Mouse (Mus musculus): Measurements from ENCODE around the gene Wdsub1. TPM values are rescaled to one million over a fixed set of nuclear protein-coding genes. Genes with fewer than 3 reads are reported as not detected.

Wdsub1 gene
- polyA plus RNA-seq, 2 experiments from 2014 or later = 3.3 to 6.4 TPM

DNA sequence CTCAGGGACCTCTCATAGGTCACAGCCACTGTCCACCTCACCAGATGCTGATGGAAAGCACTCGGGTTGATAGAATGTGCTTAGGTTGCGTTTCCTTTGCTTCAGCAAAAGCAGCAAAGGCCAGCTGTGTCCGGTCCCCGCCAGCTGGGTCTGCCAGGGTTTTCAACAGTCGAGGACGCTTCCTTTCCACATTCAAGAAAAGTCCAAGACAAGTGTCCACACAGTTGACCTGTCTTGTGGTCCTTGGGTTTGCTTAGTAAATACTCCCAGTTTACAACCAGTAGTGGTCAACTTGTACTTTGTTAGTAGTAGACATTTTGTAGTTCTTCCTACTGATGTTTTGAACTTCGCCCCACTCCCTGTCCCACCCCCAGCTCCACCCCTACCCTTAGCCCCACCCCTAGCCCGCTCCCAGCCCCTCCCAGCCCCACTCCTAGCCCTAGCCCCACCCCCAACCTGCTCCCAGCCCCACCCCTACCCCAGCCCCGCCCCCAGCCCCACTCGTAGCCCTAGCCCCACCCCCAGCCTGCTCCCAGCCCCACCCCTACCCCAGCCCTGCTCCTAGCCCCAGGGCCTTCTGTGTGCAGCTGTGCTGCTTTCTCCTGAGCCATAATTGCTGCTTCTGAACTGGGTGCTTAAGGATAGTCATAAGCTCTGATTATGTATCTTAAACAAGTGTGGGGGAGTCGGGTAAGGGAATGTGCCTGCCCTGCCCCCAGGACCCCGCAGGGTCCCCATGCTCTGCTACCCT is 41.0 kb downstream of the Wdsub1 start:
- no peak for ATAC-seq

DNA sequence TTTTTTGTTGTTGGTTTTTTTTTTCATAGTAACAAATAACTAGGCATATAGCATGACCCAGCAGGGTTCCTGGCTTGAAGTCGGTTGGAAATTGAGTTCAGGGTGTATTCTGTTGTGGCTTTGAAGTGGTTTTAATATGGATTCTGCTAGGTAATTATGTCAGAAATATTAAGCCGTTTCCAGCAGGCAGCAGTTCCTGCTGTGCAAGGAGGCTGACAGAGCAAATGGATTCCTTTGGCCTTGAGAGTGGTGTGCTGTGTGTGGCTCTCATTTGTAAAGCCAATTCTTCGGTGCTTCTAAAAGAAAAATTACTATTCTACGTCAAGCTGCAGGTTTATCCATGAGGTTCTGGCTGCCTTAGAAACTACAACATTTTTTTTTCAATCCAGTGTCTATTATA is 42.2 kb downstream of the Wdsub1 start:
- no peak for ATAC-seq

DNA sequence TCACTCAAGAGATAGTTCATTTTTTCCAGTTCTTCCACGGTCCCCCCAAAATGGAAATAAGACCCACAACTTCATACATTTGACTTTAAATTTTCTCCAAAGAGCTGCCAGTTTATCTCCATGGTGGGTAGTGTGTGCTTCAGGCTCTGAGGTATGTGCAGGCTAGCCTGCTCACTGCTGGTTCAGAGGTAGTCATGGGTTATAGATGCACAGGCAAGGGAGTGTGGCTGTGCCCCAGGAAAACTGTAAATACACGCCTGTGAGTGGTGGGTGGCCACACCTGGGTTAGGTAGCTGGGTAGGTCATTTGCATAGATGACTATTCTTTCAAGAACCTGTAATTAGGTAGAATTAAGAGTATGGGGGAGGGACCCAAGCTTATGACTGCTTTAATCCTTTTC is 42.6 kb downstream of the Wdsub1 start:
- ATAC-seq = no peak

DNA sequence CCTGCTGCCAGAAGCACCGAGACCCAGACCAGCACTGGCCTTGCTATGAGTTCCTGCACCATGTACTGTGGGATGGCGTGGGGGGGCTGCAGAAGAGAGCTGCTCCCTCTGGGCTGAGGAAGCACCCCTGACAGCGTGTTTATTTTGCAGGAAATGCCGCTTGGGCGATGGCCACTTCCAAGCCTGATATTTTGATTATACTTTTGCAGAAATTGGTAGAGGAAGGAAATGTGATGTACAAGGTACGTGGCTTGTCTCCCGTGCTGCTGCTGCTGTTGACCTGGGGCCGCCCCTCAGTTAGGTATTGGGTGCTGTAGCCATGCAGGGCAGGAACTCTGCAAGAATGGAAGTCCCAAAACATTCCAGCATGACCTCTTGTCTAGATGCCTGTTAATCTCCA is 43.6 kb downstream of the Wdsub1 start:
- ATAC-seq = no peak

DNA sequence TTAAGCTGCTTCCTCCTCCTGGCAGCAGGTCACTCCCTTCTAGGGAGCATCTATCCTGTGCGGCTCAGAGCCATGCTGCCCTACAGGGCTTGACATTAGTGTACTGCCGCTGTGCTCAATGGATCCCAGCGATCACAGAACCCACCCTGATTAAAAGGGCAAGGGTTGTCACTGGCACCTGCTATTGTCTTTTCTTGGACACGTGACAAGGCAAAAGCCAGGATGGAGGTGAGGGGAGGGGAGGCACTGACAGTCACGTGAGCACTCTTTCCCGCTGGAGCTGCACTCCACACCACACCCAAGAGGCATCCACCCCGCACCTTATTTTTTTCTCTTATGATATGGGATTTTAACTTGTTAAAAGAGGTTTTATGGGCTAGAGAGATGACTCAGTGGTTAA is 50.6 kb downstream of the Wdsub1 start:
- no peak for ATAC-seq

DNA sequence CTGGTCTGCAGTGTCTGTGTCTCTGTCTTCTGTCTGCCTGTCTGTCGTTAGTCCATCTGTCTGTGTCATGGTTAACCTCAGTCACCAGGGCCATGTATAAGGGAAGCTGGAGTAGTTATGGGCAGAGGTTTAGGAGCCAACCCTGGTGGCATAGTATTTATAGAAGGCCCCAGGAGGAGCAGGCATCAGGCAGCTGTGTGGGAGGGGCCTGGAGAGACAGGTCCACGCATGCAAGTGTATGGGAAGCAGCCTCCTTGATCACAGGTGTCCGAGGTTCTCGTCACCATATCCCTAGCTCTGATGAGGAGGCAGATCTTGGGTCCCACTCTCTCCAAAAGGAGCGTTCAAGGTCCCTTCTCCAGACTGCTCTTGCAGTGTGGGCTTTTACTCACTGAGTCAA is 51.5 kb downstream of the Wdsub1 start:
- ATAC-seq = no peak

DNA sequence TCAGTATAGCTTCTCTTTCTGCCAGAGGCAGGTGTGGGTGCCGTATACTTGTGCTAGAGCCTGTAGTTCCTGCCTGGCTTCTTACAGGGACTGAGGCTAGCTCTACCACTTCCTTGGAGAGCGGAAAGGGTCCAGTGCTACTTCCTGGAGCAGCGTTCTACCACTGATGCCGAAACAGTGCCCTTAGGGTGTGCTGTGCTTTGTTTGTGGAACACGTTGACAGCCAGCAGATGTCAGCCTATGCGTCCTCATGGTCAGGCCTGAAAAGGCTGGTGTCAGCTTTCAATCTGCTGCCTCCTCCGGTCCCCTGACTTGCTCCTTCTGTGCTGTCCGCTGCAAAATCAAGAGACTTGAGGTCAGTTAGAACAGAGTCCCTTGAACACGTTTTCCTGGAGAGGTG is 52.2 kb downstream of the Wdsub1 start:
- no peak for ATAC-seq

DNA sequence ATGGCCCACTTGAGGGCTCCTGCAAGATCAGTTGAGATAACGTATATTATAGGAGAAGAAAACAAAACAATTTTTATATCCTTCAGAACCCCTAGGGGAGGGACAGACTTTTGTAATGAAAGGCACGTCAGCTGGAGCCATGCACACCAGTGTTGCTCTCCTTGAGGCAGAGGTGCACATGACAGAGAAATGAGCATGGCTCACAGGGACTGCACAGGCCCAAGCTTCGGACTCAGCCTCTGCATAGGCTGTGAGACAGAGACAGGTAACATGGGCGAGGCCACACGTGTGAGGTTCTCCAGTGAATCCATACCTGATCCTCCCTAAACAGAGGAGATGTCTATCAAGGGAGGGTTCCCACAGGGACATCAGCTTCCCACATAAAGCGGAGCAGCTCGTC is 52.7 kb downstream of the Wdsub1 start:
- ATAC-seq = no peak

DNA sequence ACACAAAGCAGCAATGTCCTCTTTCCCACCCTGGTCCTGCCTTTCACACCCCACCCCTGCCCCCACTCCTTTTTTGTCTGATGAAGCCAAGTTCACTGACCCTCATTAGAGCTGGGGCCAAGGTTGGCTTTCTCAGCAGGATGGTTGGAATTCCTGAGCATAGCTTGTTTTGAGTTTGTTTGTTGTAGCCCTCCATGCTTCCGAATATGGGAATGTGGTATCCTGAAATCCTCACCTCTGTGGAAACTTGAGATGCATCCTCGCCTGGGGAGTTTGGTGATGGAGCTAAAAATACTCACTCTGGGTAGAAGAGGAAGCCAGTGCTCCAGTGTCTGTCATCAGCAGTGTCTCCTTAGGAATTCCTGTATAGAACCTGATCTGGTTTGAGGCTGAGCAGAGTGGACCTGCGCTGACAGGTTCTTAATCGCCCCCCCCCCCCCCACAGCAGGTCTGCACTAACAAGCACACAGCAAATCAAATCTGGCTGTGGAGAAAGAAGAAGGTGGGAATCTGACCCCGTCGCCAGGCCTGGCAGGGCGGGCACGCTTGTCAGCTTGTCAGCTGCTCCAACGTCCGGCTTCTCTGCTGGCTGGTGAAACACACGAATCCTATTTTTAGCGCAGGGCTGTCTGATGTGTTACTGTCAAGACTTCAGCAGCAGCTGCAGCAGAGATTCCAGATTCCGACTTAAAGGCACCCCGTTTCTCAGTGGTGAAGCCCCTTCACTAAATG is 53.4 kb downstream of the Wdsub1 start:
- ATAC-seq = no peak

DNA sequence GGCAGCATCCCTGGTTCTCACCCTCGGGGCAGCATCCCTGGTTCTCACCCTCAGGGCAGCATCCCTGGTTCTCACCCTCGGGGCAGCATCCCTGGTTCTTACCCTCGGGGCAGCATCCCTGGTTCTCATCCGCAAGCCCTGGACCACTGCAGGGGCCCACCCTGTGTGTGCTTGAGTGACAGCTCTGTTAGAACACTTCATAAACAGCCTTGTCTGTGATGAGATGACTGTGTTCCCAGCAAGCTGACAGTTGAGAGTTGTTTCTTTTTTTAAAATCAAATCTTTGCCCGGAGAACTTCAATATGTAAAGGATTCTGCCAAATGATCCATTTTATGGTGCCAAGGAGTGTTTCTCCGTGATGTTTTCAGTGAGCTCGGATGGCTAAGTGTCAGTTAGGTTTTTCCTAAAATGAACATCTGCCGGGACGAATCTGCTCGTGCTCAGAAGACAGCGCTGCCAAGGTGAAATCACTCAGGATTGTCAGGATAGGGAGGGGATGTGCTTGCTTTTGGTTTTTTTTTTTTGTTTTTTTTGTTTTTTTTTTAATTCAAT is 54.2 kb downstream of the Wdsub1 start:
- ATAC-seq = no peak

DNA sequence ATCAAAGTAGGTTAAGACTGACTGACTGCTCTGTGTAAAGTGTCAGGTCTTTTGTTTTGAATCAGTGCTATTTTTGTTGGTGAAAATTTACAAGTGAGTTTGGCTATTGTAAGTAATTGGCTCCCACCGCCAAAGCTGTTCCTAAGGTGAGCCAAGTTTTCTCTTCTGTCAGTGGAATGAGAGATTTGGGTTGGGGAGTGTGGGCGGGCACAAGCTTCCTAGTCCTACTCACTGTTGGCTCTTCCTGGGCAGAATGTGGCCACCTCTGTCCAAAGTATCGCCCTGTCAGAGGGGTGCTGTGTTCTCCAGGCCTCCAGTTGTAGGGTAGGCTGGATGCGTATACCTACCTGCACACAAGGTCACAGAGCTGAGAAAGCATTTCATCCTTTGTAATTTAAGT is 57.0 kb downstream of the Wdsub1 start:
- no peak for ATAC-seq

DNA sequence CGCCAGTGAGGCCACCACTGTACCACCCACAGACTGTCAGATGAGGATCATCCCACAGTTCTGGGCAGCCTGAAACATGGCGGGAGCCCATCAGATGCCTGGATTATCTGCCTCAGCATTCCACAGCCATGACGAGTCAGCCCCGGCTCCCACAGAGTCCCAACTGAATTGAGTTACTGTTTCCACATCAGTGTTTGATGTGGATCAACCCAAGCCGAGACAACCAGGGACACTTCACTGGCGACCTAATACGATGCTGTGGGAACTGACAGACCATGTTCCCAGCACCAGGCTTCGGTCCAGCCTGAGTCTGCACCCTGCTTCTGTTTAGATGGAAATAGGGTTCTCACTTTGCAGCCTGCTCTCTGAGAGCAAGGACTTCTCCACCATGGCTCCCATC is 58.1 kb downstream of the Wdsub1 start:
- ATAC-seq = no peak

DNA sequence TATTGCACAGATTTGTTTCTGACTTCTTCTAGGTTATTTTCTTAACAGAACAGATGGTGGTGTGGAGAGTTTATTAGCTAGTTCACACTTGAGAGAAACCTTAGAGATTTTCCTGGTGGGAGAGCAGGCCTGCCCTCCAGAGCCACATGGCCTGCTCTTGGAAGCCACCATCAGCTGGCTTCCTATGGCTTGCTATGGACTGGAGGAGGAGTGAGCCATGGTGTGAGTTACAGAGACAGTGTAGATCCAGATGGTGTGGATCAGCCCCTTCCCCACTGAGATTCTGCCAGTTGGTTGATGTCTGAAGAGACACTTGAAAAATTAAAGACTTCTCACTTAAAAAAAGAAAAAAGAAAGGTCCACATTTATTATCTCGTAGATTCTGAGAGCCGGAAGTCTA is 61.3 kb downstream of the Wdsub1 start:
- no peak for ATAC-seq

DNA sequence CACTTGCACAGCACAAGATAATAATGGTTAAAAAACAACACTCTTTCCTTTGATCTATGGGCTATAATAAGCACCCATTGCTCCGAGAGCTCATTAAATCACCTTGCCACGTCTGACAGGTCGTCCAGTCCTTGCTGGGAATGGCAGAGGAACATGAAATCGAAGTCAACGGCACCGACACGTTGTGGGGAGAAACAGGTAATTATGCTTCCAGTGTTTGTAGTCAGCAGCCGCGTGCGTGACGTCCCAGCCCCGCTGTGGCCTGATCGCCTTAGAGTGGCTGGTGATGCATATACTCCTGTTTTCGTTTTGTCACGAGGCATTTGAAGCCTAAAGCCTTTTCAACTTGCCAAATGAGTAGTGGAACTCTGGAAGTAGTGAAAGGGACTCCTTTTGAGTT is 62.3 kb downstream of the Wdsub1 start:
- ATAC-seq = no peak

DNA sequence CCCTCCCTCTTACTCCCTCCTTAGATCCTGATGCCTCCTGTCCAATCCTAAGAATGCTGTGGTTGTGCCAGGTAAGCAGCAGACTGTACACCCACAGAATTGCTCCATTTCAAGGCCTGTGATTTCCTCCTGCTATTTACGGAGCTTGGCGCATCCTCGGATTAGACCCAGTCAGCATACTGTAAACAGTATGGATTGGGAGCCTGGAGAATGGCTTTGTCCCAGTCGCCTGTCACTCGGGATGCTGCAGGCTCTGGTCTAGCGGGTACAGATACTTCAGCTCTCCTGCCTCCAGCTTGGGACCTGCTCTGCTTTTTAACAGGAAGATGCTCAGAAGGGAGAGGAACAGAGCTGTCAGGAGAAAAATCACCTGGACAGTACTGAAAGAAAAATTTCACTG is 63.0 kb downstream of the Wdsub1 start:
- ATAC-seq = no peak

DNA sequence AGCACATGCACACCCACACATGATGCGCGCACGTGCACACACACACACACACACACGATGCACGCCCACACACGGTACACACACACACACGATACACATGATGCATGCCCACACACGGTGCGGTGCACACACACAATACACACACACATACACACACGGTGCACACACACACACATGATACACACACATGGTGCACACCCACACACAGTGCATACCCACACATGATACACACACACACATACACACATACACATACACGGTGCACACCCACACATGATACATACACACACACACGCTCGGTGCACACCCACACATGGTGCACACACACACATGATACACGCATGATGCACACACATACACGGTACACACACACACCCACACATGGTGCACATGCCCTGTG is 63.7 kb downstream of the Wdsub1 start:
- no peak for ATAC-seq

DNA sequence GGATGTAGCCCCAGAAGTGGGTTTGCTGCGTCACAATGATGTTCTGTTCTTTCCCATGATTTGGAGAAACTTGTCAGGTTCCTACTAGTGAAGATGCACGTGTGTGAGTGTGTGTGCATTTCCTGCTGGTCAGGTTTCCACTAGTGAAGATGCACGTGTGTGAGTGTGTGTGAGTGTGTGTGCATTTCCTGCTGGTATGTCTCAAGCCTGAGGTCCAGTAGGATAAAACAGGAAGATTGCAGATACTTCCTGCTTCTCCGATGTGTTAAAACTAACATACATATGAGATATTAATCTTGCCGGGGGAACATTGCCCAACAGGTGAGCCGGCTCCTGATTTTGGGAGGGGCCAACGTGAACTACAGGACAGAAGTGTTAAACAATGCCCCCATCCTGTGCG is 67.4 kb downstream of the Wdsub1 start:
- no peak for ATAC-seq

DNA sequence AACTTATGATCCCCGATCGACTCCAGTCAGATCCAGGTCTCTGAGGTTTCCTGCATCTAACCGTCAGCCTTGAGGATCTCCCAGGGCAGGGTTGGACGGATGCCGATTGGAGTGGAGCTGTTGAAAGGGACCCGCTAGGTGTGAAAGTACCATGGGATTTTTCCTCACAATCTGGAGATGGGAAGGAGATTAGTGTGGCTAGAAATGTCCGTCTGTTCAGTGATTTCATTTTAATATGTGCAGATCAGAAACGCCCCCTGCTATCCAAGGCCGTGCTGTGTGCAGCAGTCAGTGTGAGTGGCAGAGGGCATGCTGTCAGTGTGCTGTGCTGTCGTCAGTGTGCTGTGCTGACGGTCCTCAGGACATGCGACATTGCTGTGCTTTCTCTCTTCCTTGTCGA is 68.9 kb downstream of the Wdsub1 start:
- no peak for ATAC-seq

DNA sequence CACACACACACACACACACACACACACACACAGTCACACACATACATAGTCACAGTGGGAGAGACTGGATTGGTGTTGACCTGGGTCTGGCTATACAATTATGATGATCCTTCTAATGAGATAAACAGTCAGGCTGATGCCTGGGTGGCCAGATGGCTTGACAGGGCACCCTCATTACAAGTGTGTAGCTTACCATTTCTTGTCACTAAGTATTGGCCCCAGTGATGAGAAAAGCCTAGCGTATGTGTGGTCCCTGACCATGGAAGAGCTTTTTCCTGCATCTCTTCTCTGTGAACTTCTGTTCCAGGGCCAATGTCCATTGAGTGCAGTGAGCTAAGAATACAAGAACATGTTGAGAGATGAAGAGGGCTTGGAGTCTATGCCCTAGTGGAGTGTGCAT is 69.8 kb downstream of the Wdsub1 start:
- no peak for ATAC-seq

DNA sequence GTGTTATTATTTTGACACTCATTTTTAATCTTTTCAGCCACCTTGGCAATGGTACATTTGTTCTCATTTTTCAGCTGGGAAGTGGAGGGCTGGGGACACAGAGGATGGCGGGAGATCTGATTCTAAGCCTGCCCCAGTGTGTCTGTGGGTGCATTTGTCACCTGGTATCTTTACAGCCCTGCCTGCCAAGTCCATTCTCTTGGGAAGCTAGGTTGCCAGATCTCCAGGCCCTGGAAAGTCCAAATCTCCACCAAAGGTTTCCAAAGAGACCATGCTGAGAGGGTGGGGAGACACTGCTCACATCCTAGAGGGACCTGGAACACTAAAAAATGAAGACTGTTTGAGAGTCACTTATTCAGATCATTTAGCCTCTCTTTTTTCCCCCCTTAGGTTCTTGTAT is 71.1 kb downstream of the Wdsub1 start:
- ATAC-seq = no peak

DNA sequence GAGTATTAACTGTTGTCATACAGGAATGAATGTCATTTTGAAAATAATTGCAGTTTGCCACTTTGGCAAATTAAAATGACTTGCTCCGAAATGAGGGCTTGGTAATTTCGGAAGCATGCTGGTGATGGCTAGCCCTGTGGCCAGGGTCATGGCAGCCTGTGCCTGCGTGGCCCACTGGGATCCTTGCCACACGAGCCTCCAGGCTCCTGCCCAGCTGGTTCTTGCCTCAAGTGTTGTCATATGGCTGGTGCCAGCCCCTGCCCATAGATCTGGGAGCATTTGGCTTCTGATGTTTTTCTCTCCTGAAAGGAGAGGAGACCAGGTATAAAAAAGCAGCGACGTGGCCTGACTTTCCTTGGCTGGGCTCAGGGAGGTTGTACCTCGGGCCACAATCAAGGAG is 72.4 kb downstream of the Wdsub1 start:
- no peak for ATAC-seq

DNA sequence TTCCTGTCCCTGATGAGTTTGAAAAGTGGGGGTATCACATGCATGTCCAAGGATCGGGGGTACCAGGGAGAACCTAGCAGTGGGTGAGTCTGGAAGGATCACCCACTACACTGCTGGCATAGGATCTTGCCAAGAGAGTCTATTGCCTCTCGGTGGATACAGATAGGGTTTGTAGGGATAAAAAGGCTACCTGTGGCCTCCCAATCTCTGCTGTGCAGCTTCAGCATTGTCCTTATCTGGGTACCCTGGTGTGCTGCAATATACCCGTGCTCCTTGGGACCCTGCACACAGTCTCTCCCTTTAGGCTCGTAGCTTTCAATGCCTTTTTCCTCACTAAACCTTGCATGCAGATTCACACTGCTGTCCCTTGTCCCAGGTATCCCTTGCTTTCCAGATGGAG is 73.8 kb downstream of the Wdsub1 start:
- no peak for ATAC-seq

DNA sequence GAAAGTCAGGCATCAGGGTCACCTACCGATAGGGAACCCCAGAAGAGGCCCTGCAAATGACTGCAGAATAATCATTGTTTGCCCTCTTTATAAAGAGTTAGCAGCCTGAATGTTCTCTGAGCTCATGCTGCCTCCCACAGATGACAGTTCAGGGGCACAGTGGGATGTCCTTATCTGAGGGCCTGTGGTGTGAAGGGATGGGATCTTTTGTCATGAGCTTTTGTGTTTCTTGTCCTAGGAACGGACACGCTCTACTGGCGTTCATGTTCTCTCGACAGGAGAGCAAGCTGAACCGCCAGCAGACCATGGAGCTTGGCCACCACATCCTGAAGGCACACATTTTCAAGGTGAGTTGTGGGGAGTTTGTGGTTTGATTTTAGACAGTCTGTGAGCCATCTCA is 76.4 kb downstream of the Wdsub1 start:
- ATAC-seq = no peak

DNA sequence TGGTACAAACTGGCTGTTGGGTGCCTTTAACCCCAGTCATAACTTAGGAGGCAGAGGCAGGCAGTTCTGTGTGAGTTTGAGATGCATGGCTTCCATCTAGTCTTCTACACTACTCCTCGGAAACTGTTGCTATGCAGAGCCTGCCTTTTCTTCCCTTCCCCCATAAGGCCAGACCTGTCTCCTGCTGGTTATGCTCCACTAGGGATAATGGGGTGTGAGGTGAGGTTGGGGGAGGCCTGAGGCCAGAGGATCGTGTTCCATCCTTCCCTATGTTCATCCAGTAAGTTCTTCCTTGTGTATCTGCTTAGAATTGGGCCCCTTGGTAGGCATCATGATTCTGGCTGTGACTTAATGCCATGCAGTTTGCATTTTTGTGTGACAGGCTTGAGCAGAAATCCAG is 76.8 kb downstream of the Wdsub1 start:
- no peak for ATAC-seq

Measured in CD4-positive, CD25-positive, alpha-beta regulatory T cell, adult 4 months (primary cell).